Mouse (Mus musculus) heart, embryonic 15.5 days (tissue): ENCODE measurements at regions not wholly inside any gene's neighbourhood (a gene's known extent, or its start where the extent isn't known, plus 50 kb on each side); places are given as distances from the start of the nearest gene placed in this dataset.

Experiments
- ATAC-seq: fragments of 200-750 bp; cut with Nextera tagmentation; replicated peaks from 2 replicates; pipeline ENCODE4 v1.8.0; 2017; ENCODE audit warnings: low read depth, moderate TSS enrichment; ENCODE audit not compliant: insufficient number of reproducible peaks, insufficient read depth, low FRiP score
- H3K27ac ChIP-seq: fragments of 300-500 bp; sonication (generic); 2 replicates; pipeline ENCODE4 v1.5.1; 2015; ENCODE audit warnings: mild to moderate bottlenecking, inconsistent platforms
- H3K27me3 ChIP-seq: fragments of 300-500 bp; sonication (generic); 2 replicates; pipeline ENCODE4 v1.6.1; 2015; ENCODE audit warnings: inconsistent platforms
- H3K36me3 ChIP-seq: fragments of 300-500 bp; sonication (generic); 2 replicates; pipeline ENCODE4 v1.6.1; 2015; ENCODE audit warnings: mild to moderate bottlenecking, inconsistent platforms
- H3K4me1 ChIP-seq: fragments of 300-500 bp; sonication (generic); replicated peaks from 2 replicates; pipeline ENCODE4 v1.6.1; 2015; ENCODE audit warnings: inconsistent platforms
- H3K4me2 ChIP-seq: fragments of 300-500 bp; sonication (generic); 2 replicates; pipeline ENCODE4 v1.6.1; 2015; ENCODE audit warnings: inconsistent platforms, mild to moderate bottlenecking, moderate library complexity
- H3K4me3 ChIP-seq: fragments of 300-500 bp; sonication (generic); 2 replicates; pipeline ENCODE4 v1.5.1; 2015; ENCODE audit warnings: mild to moderate bottlenecking, inconsistent platforms
- H3K9ac ChIP-seq: fragments of 300-500 bp; sonication (generic); 2 replicates; pipeline ENCODE4 v1.6.1; 2015; ENCODE audit warnings: mild to moderate bottlenecking, inconsistent platforms
- H3K9me3 ChIP-seq: fragments of 300-500 bp; sonication (generic); replicated peaks from 2 replicates; pipeline ENCODE4 v1.6.1; 2016; ENCODE audit warnings: inconsistent platforms
- WGBS: fragments of 180-500 bp; shearing (Covaris S2); methylation state at CpG from one replicate; pipeline ENCODE4 v1.1.7; 2015; ENCODE audit warnings: mixed read lengths; 5-methylcytosine and 5-hydroxymethylcytosine counted together

- Histone ChIP-seq H3K4me2 (no peak overlapping the region), H3K4me3 (no peak overlapping the region), H3K4me1 (no peaks in the 10 kb centered on the region; the same call in 1 of the 2 replicates), H3K9ac (no peak overlapping the region), H3K27ac (no peak overlapping the region), H3K36me3 (no peaks in the 10 kb centered on the region), H3K9me3 (no peaks in the 10 kb centered on the region), H3K27me3 (no peaks in the 10 kb centered on the region)
- no peak for ATAC-seq
- 57% methylated on average over 3 of the region's 3 CpGs for WGBS
Observed at GRCm38 (mm10) chr4:34274316-34274715, 224.3 kb upstream of the Spaca1 start.

GRCm38 (mm10) chr4:34275372-34275771, 225.4 kb upstream of the Spaca1 start:
- H3K9me3 ChIP-seq, result no peaks in the 10 kb centered on the region
- no peak for ATAC-seq
- no peak overlapping the region for H3K9ac ChIP-seq
- H3K4me2 ChIP-seq, result no peak overlapping the region
- no peak overlapping the region for H3K27ac ChIP-seq
- no peaks in the 10 kb centered on the region for H3K36me3 ChIP-seq
- H3K4me3 ChIP-seq, result no peak overlapping the region
- no peaks in the 10 kb centered on the region; the same call in 1 of the 2 replicates for H3K4me1 ChIP-seq
- no peaks in the 10 kb centered on the region for H3K27me3 ChIP-seq

- Histone ChIP-seq H3K36me3 (no peaks in the 10 kb centered on the region), H3K4me3 (no peak overlapping the region), H3K27ac (no peak overlapping the region), H3K27me3 (no peaks in the 10 kb centered on the region), H3K9me3 (no peaks in the 10 kb centered on the region), H3K4me2 (no peak overlapping the region), H3K9ac (no peak overlapping the region), H3K4me1 (no peaks in the 10 kb centered on the region)
- no peak for ATAC-seq
- WGBS, result 46% methylated on average over 4 of the region's 4 CpGs
Observed at GRCm38 (mm10) chr4:34302504-34303108, 248.1 kb upstream of the Akirin2 start.

- Histone ChIP-seq H3K36me3 (no peaks in the 10 kb centered on the region), H3K9ac (no peak overlapping the region), H3K27ac (no peak overlapping the region), H3K4me3 (no peak overlapping the region), H3K27me3 (no peaks in the 10 kb centered on the region), H3K4me1 (no peaks in the 10 kb centered on the region), H3K4me2 (no peak overlapping the region), H3K9me3 (no peaks in the 10 kb centered on the region)
- 73% methylated on average over 8 of the region's 8 CpGs for WGBS
- no peak for ATAC-seq
Observed at GRCm38 (mm10) chr4:34308921-34309563, 241.7 kb upstream of the Akirin2 start.

GRCm38 (mm10) chr4:34310061-34310642, 240.6 kb upstream of the Akirin2 start:
- 47% methylated on average over 5 of the region's 5 CpGs for WGBS
- no peak for ATAC-seq

GRCm38 (mm10) chr4:34315848-34316247, 234.9 kb upstream of the Akirin2 start:
- H3K36me3 ChIP-seq, result no peaks in the 10 kb centered on the region
- no peaks in the 10 kb centered on the region for H3K9me3 ChIP-seq
- WGBS, result 44% methylated on average over 5 of the region's 5 CpGs
- H3K4me3 ChIP-seq, result no peak overlapping the region
- H3K4me2 ChIP-seq, result no peak overlapping the region
- H3K9ac ChIP-seq, result no peak overlapping the region
- no peaks in the 10 kb centered on the region for H3K27me3 ChIP-seq
- H3K4me1 ChIP-seq, result no peaks in the 10 kb centered on the region
- ATAC-seq, result no peak
- no peak overlapping the region for H3K27ac ChIP-seq

More at GRCm38 (mm10) chr4:34310061-34310642, 240.6 kb upstream of the Akirin2 start:
- Histone ChIP-seq H3K4me3 (no peak overlapping the region), H3K27me3 (no peaks in the 10 kb centered on the region), H3K27ac (no peak overlapping the region), H3K4me1 (no peaks in the 10 kb centered on the region), H3K9ac (no peak overlapping the region), H3K4me2 (no peak overlapping the region), H3K9me3 (no peaks in the 10 kb centered on the region), H3K36me3 (no peaks in the 10 kb centered on the region)

- Histone ChIP-seq H3K4me1 (peaks cover 3% of the 10 kb centered on the region; the same call in 1 of the 2 replicates), H3K9ac (no peak overlapping the region), H3K4me3 (no peak overlapping the region), H3K9me3 (no peaks in the 10 kb centered on the region), H3K27ac (no peak overlapping the region), H3K36me3 (no peaks in the 10 kb centered on the region), H3K4me2 (no peak overlapping the region), H3K27me3 (no peaks in the 10 kb centered on the region)
- WGBS, result 57% methylated on average over 3 of the region's 3 CpGs
- ATAC-seq, result no peak
Observed at GRCm38 (mm10) chr4:34322841-34323240, 227.9 kb upstream of the Akirin2 start.

- Histone ChIP-seq H3K4me2 (peak overlapping the region; percentile 27), H3K27me3 (no peaks in the 10 kb centered on the region), H3K4me1 (peaks cover 7% of the 10 kb centered on the region; the same call in 1 of the 2 replicates), H3K9me3 (no peaks in the 10 kb centered on the region), H3K27ac (no peak overlapping the region), H3K36me3 (no peaks in the 10 kb centered on the region), H3K4me3 (no peak overlapping the region), H3K9ac (no peak overlapping the region)
- ATAC-seq, result no peak
- 65% methylated on average over 19 of the region's 19 CpGs for WGBS
Observed at GRCm38 (mm10) chr4:34328151-34328785, 222.5 kb upstream of the Akirin2 start.

- peaks cover 8% of the 10 kb centered on the region for H3K4me1 ChIP-seq
- no peak overlapping the region for H3K27ac ChIP-seq
- no peaks in the 10 kb centered on the region for H3K9me3 ChIP-seq
- no peaks in the 10 kb centered on the region for H3K36me3 ChIP-seq
- peak overlapping the region; percentile 53 for H3K4me2 ChIP-seq
- no peaks in the 10 kb centered on the region for H3K27me3 ChIP-seq
- H3K9ac ChIP-seq, result no peak overlapping the region
- no peak overlapping the region for H3K4me3 ChIP-seq
- WGBS, result 24% methylated on average over 14 of the region's 14 CpGs
- no peak for ATAC-seq
Observed at GRCm38 (mm10) chr4:34336971-34337797, 213.6 kb upstream of the Akirin2 start.

GRCm38 (mm10) chr4:34337852-34338251, 212.9 kb upstream of the Akirin2 start:
- no peak overlapping the region for H3K9ac ChIP-seq
- no peaks in the 10 kb centered on the region for H3K36me3 ChIP-seq
- WGBS, result 49% methylated on average over 13 of the region's 13 CpGs
- peaks cover 8% of the 10 kb centered on the region for H3K4me1 ChIP-seq
- H3K4me2 ChIP-seq, result peak overlapping the region; percentile 53
- no peak overlapping the region for H3K27ac ChIP-seq
- H3K4me3 ChIP-seq, result no peak overlapping the region
- no peak for ATAC-seq
- no peaks in the 10 kb centered on the region for H3K9me3 ChIP-seq
- H3K27me3 ChIP-seq, result no peaks in the 10 kb centered on the region

GRCm38 (mm10) chr4:34340057-34340456, 210.7 kb upstream of the Akirin2 start:
- 91% methylated on average over 8 of the region's 8 CpGs for WGBS
- no peak overlapping the region for H3K27ac ChIP-seq
- H3K36me3 ChIP-seq, result no peaks in the 10 kb centered on the region
- no peak overlapping the region for H3K4me2 ChIP-seq
- H3K4me1 ChIP-seq, result peaks cover 8% of the 10 kb centered on the region
- no peaks in the 10 kb centered on the region for H3K27me3 ChIP-seq
- no peak overlapping the region for H3K9ac ChIP-seq
- no peak for ATAC-seq
- H3K4me3 ChIP-seq, result no peak overlapping the region
- H3K9me3 ChIP-seq, result no peaks in the 10 kb centered on the region
